Mouse (Mus musculus) retina, postnatal 1 day (tissue): Measurements from ENCODE around the gene Cep170b.

Experiments
- DNase-seq: peaks from one replicate; pipeline ENCODE4 v3.0.0-alpha.2; 2012

Cep170b gene

GRCm38 (mm10) chr12:112737081-112737480, 16.8 kb downstream of the Cep170b start:
- DNase-seq = no peak

- no peak for DNase-seq
Measured at GRCm38 (mm10) chr12:112737761-112738160, 17.5 kb downstream of the Cep170b start.

- no peak for DNase-seq
Measured at GRCm38 (mm10) chr12:112738281-112739022, 18.2 kb downstream of the Cep170b start.

- no peak for DNase-seq
Measured at GRCm38 (mm10) chr12:112739023-112739568, 18.8 kb downstream of the Cep170b start.

GRCm38 (mm10) chr12:112742768-112743167, 22.5 kb downstream of the Cep170b start:
- no peak for DNase-seq

- DNase-seq = peak; percentile 87
Measured at GRCm38 (mm10) chr12:112743168-112743975, 23.1 kb downstream of the Cep170b start.

GRCm38 (mm10) chr12:112744211-112744610, 24.0 kb downstream of the Cep170b start:
- no peak for DNase-seq

- no peak for DNase-seq
Measured at GRCm38 (mm10) chr12:112744891-112745580, 24.8 kb downstream of the Cep170b start.

- DNase-seq = no peak
Measured at GRCm38 (mm10) chr12:112745716-112746115, 25.5 kb downstream of the Cep170b start.

- no peak for DNase-seq
Measured at GRCm38 (mm10) chr12:112746461-112746807, 26.2 kb downstream of the Cep170b start.

GRCm38 (mm10) chr12:112746808-112747605, 26.8 kb downstream of the Cep170b start:
- peak; percentile 91 for DNase-seq

- DNase-seq = no peak
Measured at GRCm38 (mm10) chr12:112747606-112747970, 27.3 kb downstream of the Cep170b start.

- DNase-seq = no peak
Measured at GRCm38 (mm10) chr12:112750976-112751375, 30.7 kb downstream of the Cep170b start.

GRCm38 (mm10) chr12:112752399-112752798, 32.1 kb downstream of the Cep170b start:
- DNase-seq = no peak

- DNase-seq = no peak
Measured at GRCm38 (mm10) chr12:112755900-112756299, 35.6 kb downstream of the Cep170b start.

- DNase-seq = no peak
Measured at GRCm38 (mm10) chr12:112757896-112758295, 37.6 kb downstream of the Cep170b start.

GRCm38 (mm10) chr12:112759471-112759870, 39.2 kb downstream of the Cep170b start:
- DNase-seq = no peak

- no peak for DNase-seq
Measured at GRCm38 (mm10) chr12:112760154-112760926, 40.1 kb downstream of the Cep170b start, which contains the start of gene Pld4. TSS of gene Pld4 (plus strand) at chr12:112760655.

GRCm38 (mm10) chr12:112761411-112761810, 41.2 kb downstream of the Cep170b start:
- DNase-seq = no peak

- DNase-seq = no peak
Measured at GRCm38 (mm10) chr12:112762018-112762417, 41.8 kb downstream of the Cep170b start.

GRCm38 (mm10) chr12:112763176-112763575, 42.9 kb downstream of the Cep170b start:
- DNase-seq = no peak

- no peak for DNase-seq
Measured at GRCm38 (mm10) chr12:112764141-112764540, 43.9 kb downstream of the Cep170b start.
